Mouse (Mus musculus) heart, adult 2 months (tissue): ENCODE results near the gene Gsk3b.

Source experiments
- CTCF ChIP-seq: fragments of 200-600 bp; IDR thresholded peaks from 2 replicates; pipeline ENCODE4 v1.8.1; 2022; ENCODE audit warnings: antibody characterized with exemption, mild to moderate bottlenecking, moderate library complexity
- POLR2A ChIP-seq: fragments of 200-500 bp; IDR thresholded peaks from 2 replicates; pipeline ENCODE4 v1.6.1; 2011; ENCODE audit warnings: mild to moderate bottlenecking, low read depth, low read length, control low read depth; ENCODE audit not compliant: insufficient read depth

DNA sequence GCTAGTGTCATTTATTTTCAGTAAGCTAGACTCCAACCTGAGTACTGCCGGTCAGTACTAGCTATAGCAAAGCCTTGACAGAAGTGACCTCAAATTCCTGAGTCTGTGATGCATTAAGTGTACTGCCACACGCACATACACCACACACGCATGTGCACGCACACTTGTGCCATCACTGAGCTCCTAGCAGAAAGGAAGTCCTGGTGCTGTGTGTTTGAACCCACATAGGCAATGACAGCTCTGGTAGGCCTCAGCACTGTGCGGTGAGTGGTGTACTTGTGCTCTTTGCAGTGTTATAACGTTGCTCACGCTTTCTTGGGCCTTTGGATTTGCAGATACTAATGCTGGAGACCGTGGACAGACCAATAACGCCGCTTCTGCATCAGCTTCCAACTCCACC, 151.4 kb downstream of the Gsk3b start:
- TF ChIP-seq CTCF (no peak), POLR2A (no peak)
